Mouse (Mus musculus) megakaryocyte, adult 5-6 weeks (primary cell): ENCODE data around the gene Padi6. TPM values are rescaled to one million over a fixed set of nuclear protein-coding genes. Genes with fewer than 3 reads are reported as not detected.

Experiments
- ATAC-seq: 2 replicates; pipeline ENCODE4 v1.8.0; 2016; ENCODE audit warnings: mild to moderate bottlenecking, inconsistent platforms; ENCODE audit not compliant: poor library complexity, severe bottlenecking
- total RNA-seq, 2 experiments: library from RNA; stranded (forward) in 1 of 2; stranded (reverse) in 1 of 2; fragments of 153-499, 151-499 nt in 1 of 2; fragments of 221-1000, 200-1000 nt in 1 of 2; gene quantifications; 2 replicates each; pipeline versions ENCODE4 v1.2.3 to v1.2.4; 2015 to 2017

The Padi6 gene
- total RNA-seq, 2 experiments from 2014 or later, result not detected

- ATAC-seq, result no peak
Observed at GRCm38 (mm10) chr4:140753366-140753765, 10.9 kb upstream of the Padi6 start.

- ATAC-seq, result no peak
Observed at GRCm38 (mm10) chr4:140750328-140750727, 7.9 kb upstream of the Padi6 start.

GRCm38 (mm10) chr4:140747978-140748377 lies 5.5 kb upstream of the Padi6 start:
- ATAC-seq, result no peak

- peak; percentile 60 for ATAC-seq
Observed at GRCm38 (mm10) chr4:140744654-140745053, 2.2 kb upstream of the Padi6 start.

GRCm38 (mm10) chr4:140743086-140743485 lies 643 bp upstream of the Padi6 start:
- no peak for ATAC-seq

- no peak for ATAC-seq
Observed at GRCm38 (mm10) chr4:140741401-140741800, 1.0 kb downstream of the Padi6 start.

- peak; percentile 72 for ATAC-seq
Observed at GRCm38 (mm10) chr4:140740655-140741054, 1.8 kb downstream of the Padi6 start.

- no peak for ATAC-seq
Observed at GRCm38 (mm10) chr4:140732871-140733270, 9.6 kb downstream of the Padi6 start.

- ATAC-seq, result no peak
Observed at GRCm38 (mm10) chr4:140731654-140732053, 10.8 kb downstream of the Padi6 start.

- ATAC-seq, result no peak
Observed at GRCm38 (mm10) chr4:140726907-140727306, 15.5 kb downstream of the Padi6 start.

- ATAC-seq, result no peak
Observed at GRCm38 (mm10) chr4:140724739-140725138, 17.7 kb downstream of the Padi6 start.

- ATAC-seq, result peak; percentile 63
Observed at GRCm38 (mm10) chr4:140723801-140724200, 18.6 kb downstream of the Padi6 start.

GRCm38 (mm10) chr4:140723192-140723591 lies 19.3 kb downstream of the Padi6 start:
- no peak for ATAC-seq

GRCm38 (mm10) chr4:140722710-140723109 lies 19.7 kb downstream of the Padi6 start:
- no peak for ATAC-seq

GRCm38 (mm10) chr4:140721968-140722490 lies 20.4 kb downstream of the Padi6 start:
- no peak for ATAC-seq

GRCm38 (mm10) chr4:140720091-140720490 lies 22.4 kb downstream of the Padi6 start:
- ATAC-seq, result no peak

- ATAC-seq, result no peak
Observed at GRCm38 (mm10) chr4:140718436-140718835, 24.0 kb downstream of the Padi6 start.

GRCm38 (mm10) chr4:140716994-140717393 lies 25.4 kb downstream of the Padi6 start:
- ATAC-seq, result no peak

GRCm38 (mm10) chr4:140714586-140714985 lies 27.9 kb downstream of the Padi6 start:
- ATAC-seq, result no peak

- ATAC-seq, result peak; percentile 93
Observed at GRCm38 (mm10) chr4:140713480-140714365, 28.7 kb downstream of the Padi6 start.

- ATAC-seq, result no peak
Observed at GRCm38 (mm10) chr4:140711360-140711759, 31.1 kb downstream of the Padi6 start.

- ATAC-seq, result no peak
Observed at GRCm38 (mm10) chr4:140710781-140711180, 31.7 kb downstream of the Padi6 start.
